ENCODE assay signal across 16 mouse cellular contexts in genomic region chr3:68196933-68197332, GRCm38 (mm10).
"Had no signal": no experiment of that assay in that cellular context is flagged by ENCODE, and none has a peak within 500 bp of the region (broad histone marks: within the 10 kb centered on the region; RNA-seq: fewer than 3 reads in every experiment).

No protein-coding gene starts in this region.

- DNase-seq: lung, postnatal 14 days; lung, postnatal 36 days; right cerebral cortex, postnatal 14 days; thymus, adult 2 months; thymus, postnatal 25 days; thymus, postnatal 4 days had no signal

- H3K4me2 ChIP-seq: lung, embryonic 15.5 days; midbrain, embryonic 11.5 days; midbrain, embryonic 13.5 days; midbrain, embryonic 15.5 days; neural tube, embryonic 12.5 days; stomach, embryonic 15.5 days had no signal

- H3K4me3 ChIP-seq: lung, embryonic 15.5 days; megakaryocyte, embryonic 14.5 days; midbrain, embryonic 13.5 days; midbrain, embryonic 15.5 days; neural tube, embryonic 12.5 days; stomach, embryonic 15.5 days had no signal

- H3K9me3 ChIP-seq: lung, embryonic 15.5 days; megakaryocyte, embryonic 14.5 days; midbrain, embryonic 13.5 days; midbrain, embryonic 15.5 days; neural tube, embryonic 12.5 days; stomach, embryonic 15.5 days had no signal

- H3K27me3 ChIP-seq: lung, embryonic 15.5 days; megakaryocyte, embryonic 14.5 days; midbrain, embryonic 13.5 days; midbrain, embryonic 15.5 days; neural tube, embryonic 12.5 days; stomach, embryonic 15.5 days had no signal

- H3K27ac ChIP-seq: lung, embryonic 15.5 days; macrophage; midbrain, embryonic 13.5 days; midbrain, embryonic 15.5 days; neural tube, embryonic 12.5 days; stomach, embryonic 15.5 days; stomach, postnatal 0 days had no signal

- ATAC-seq: lung, postnatal 0 days; midbrain, embryonic 13.5 days; midbrain, embryonic 15.5 days had no signal

- H3K4me1 ChIP-seq: lung, embryonic 15.5 days; midbrain, embryonic 15.5 days; neural tube, embryonic 12.5 days; stomach, embryonic 15.5 days had no signal

- H3K9ac ChIP-seq: lung, embryonic 15.5 days; midbrain, embryonic 13.5 days; midbrain, embryonic 15.5 days; neural tube, embryonic 12.5 days; stomach, embryonic 15.5 days had no signal

- H3K36me3 ChIP-seq: lung, embryonic 15.5 days; midbrain, embryonic 13.5 days; midbrain, embryonic 15.5 days; neural tube, embryonic 12.5 days; stomach, embryonic 15.5 days had no signal
